Mouse (Mus musculus): Measurements from ENCODE around the gene Dnttip1.

DNA sequence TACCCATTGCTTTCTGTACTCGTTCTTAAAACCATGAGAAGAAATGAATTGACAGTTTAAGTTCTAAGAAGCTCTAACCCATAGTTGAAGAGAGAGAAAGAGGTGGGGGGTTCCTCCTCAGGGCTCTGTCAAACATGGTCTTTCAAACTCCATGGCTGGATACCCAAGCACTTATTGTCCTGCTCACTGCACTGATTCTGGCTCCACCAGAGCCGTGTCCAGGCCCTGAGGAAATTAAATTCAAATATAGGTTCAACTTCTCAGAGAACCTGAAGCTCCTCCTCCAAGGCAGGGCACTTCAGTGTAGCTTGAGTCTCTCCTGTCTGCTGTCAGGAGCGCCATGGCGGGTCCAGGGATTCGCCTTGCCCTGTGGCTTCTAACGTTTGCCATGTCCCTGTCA lies 30.8 kb upstream of the Dnttip1 start, which contains the start of gene Spint5:
- TF ChIP-seq CTCF (IDR thresholded peaks at IDR 0.05; ENCODE audit: borderline replicate concordance, insufficient read depth, low read length), result no peak
- no peak for TF ChIP-seq POLR2A (IDR thresholded peaks at IDR 0.05; ENCODE audit: low read depth, low read length)
